Mouse (Mus musculus): ENCODE measurements around the gene Hnrnpa2b1.

- TF ChIP-seq MAX (IDR thresholded peaks at IDR 0.05; ENCODE audit: low read depth), result no peak
- TF ChIP-seq MYOD1 (IDR thresholded peaks at IDR 0.05; ENCODE audit: control insufficient read depth in 1 of 3, insufficient read length in 2 of 3, low read depth in 2 of 3), result no peak
- TF ChIP-seq POLR2A (IDR thresholded peaks at IDR 0.05; ENCODE audit: insufficient read length, low read depth), result no peak
- no peak for TF ChIP-seq POLR2AphosphoS2 (IDR thresholded peaks at IDR 0.05; ENCODE audit: insufficient read length, low read depth)
- no peak for TF ChIP-seq TCF12 (IDR thresholded peaks at IDR 0.05; ENCODE audit: insufficient read depth, poor library complexity, severe bottlenecking)
- TF ChIP-seq REST (IDR thresholded peaks at IDR 0.05; ENCODE audit: insufficient read depth, insufficient read length), result no peak
- no peak for TF ChIP-seq E2F4 (IDR thresholded peaks at IDR 0.05; ENCODE audit: insufficient read depth)
- no peak for TF ChIP-seq USF1 (IDR thresholded peaks at IDR 0.05; ENCODE audit: low read depth)
Observed at GRCm38 (mm10) chr6:51471179-51471505, 1.4 kb upstream of the Hnrnpa2b1 start.

All from myocyte (in vitro differentiated cells).